Mouse (Mus musculus) lung, postnatal 14 days (tissue): ENCODE measurements around the gene Carhsp1.

Source experiments
- DNase-seq: peaks from one replicate; pipeline ENCODE4 v3.0.0; 2021

Carhsp1 gene

GRCm38 (mm10) chr16:8637217-8638051 is 34.5 kb downstream of the Carhsp1 start, which contains the start of the genes Pmm2 and Tmem186:
Gene Pmm2, plus strand, starts transcription at chr16:8637674.
Gene Tmem186, minus strand, starts transcription at chr16:8637712.
- DNase-seq = peak; percentile 79

GRCm38 (mm10) chr16:8636867-8637216 is 35.1 kb downstream of the Carhsp1 start:
- no peak for DNase-seq

DNA sequence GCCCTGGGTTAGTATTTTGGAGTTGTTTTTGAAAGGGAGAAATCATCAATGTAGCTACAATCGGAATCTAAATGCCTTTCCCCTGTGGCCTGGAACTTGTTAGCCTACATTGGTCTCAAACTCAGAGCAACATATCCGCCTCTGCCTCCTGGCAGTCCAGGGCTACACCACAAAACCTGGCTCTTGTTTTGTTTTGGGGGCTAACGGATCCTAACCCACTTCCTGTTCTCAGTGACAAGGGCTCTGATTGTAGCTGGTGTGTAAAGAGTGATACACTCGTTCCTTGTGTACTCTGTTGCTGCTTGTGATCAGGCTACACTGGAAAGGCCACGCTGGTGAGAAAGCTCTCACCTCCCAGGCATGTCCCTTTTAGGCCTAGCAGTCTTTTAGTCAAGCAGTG is 40.5 kb downstream of the Carhsp1 start:
- no peak for DNase-seq

DNA sequence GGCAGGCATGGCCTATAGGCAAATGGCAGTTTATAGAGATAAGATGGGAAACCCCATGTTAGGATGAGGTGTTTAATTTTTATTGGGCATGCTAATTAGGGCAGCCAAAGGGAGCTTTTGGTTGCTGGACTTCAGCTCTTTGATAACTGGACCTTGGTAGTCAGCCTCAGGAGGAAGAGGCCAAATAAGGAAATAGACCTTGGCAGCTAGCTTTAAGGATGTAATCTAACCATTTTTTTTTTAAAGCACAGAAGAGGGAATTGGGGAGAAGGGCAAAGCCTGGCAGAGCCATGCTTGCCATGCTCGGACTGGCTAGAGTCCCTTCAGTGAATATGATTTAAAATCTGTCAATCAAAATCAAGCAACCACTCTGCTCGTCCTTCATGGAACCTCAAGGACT is 41.5 kb downstream of the Carhsp1 start:
- no peak for DNase-seq

DNA sequence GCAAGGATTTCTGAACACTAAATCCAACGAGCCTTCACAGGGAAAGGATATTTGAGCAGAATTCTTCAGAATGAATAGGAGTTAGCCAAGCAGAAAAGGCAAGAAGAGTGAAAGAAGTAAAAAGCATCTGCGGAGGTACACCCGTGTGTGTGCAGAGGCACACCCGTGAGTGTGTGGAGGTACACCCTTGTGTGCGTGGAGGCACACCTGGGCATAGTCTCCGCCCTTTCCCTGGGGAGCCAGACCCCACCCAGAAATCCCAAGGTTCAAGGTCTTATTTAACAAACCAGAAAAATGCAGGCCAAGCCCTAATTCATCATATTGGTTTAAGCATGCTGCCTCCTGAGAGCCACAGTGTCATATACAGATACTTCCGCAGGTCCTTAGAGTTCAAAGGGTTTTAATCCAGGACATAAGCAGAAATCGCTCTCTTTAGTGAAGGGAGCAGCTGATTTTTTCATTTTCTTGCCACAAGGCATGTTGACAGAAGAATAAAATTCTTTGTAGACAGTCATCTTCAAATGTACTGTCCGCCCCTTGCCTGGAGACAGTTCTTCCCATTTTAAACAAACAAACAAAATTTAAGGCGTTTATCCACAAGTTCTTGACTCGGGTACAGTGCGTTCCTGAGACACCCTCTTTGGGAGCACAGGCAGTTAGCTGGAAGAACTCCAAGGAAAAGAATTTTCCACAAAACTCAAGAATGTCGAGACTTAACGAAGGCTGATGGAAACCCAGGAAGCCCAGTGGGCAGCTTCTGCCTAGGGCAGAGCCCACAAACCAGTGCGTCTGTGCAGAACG is 51.4 kb downstream of the Carhsp1 start:
- no peak for DNase-seq

GRCm38 (mm10) chr16:8619659-8620314 is 52.2 kb downstream of the Carhsp1 start:
- no peak for DNase-seq

GRCm38 (mm10) chr16:8613447-8613846 is 58.5 kb downstream of the Carhsp1 start:
- no peak for DNase-seq

- DNase-seq = no peak
Observed at GRCm38 (mm10) chr16:8613039-8613438, 58.9 kb downstream of the Carhsp1 start.

GRCm38 (mm10) chr16:8612214-8613005 is 59.5 kb downstream of the Carhsp1 start:
- no peak for DNase-seq

GRCm38 (mm10) chr16:8610397-8610796 is 61.6 kb downstream of the Carhsp1 start:
- no peak for DNase-seq
